Mouse (Mus musculus) lung, adult 10 weeks (tissue): Measurements from ENCODE around the gene Vwa5b1. TPM values are rescaled to one million over a fixed set of nuclear protein-coding genes. Genes with fewer than 3 reads are reported as not detected.

Source experiments
- polyA plus RNA-seq: library from polyadenylated mRNA; stranded (reverse); fragments of 350-450 nt; fragmentation: Illumina TruSeq; extraction: RNeasy Lipid Tissue Mini Kit (QIAGEN cat#74804); gene quantifications from one replicate; pipeline ENCODE4 v1.2.3, GENCODE M21; 2014; ENCODE audit warnings: low read depth, low replicate concordance; ENCODE audit not compliant: insufficient read depth

The Vwa5b1 gene
- polyA plus RNA-seq = not detected

DNA sequence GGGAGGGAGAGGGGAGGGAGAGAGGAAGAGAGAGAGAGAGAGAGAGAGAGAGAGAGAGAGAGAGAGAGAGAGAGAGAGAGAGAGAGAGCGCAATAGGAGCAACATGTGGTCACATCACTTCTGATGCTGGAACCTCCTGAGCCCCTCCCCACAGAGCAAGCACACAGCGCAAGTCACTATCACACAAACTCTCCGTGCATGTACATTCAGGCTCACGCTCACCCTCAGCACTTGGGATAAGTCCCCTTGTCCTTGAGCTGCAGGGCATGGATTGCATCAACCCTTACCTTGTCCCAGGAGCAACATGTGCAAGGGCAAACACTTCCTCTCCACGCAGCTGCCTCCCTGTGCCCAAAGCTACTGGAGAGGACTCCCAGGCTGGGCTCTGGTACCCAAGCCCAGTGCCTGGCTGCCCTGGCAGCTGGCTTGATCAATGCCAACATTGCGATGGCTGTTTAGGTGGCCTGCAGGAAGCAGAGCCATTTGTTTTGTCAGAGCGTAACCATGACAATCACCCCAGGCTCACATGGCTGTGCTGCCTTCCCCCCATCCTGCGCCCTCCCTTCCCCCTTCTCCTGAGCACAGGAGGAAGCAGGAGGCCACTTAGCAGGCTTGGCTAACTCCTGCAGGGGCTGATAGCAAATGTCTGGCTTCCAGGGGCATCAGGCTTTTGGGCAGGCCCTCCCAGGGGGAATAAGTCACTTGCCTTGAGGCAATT is at the start of gene Vwa5b1:
Gene Vwa5b1, minus strand, starts transcription at position 457 of the 718 bp plus-strand sequence.

Other genes with a start within 250 kb of the Vwa5b1 start
- gene Fam43b, start 239.4 kb downstream of the Vwa5b1 start, polyA plus RNA-seq = not detected
- 10.8 TPM for gene Mul1, start 201.2 kb downstream of the Vwa5b1 start, polyA plus RNA-seq
- gene Camk2n1, start 181.6 kb downstream of the Vwa5b1 start, polyA plus RNA-seq = 21.5 TPM
- 0.41 TPM for gene Pla2g2c, start 88.9 kb upstream of the Vwa5b1 start, polyA plus RNA-seq
- 13.3 TPM for gene Ubxn10, start 101.3 kb upstream of the Vwa5b1 start, polyA plus RNA-seq
- not detected for gene Pla2g2f, start 121.7 kb upstream of the Vwa5b1 start, polyA plus RNA-seq
- gene Pla2g2d, start 139.9 kb upstream of the Vwa5b1 start, polyA plus RNA-seq = 1.9 TPM
- gene Pla2g5, start 227.6 kb upstream of the Vwa5b1 start, polyA plus RNA-seq = 0.32 TPM
- not detected for gene Gm13030, start 238.1 kb upstream of the Vwa5b1 start, polyA plus RNA-seq
- gene Pla2g2e, start 242.1 kb upstream of the Vwa5b1 start, polyA plus RNA-seq = 0.51 TPM